Mouse (Mus musculus): ENCODE measurements at regions not wholly inside any gene's neighbourhood (a gene's known extent, or its start where the extent isn't known, plus 50 kb on each side); places are given as distances from the start of the nearest gene placed in this dataset.

DNA sequence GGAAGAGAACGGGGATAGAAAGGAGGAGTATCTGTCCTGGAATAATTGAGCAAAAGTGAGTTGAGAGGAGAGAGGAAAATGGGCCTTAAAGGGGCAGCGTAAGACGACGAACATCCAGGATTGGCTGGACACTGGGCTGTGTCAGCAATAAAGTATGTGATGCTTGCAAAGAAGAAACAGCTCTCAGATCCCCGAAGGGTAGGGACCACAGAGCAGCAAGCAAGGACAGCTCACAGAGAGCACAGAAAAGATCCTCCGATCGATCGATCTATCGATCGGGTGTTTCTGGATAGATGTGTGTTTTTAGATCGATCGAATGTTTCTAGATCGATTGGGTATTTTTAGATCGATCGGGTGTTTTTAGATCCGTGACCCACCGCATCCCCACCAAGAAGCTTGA is 50.3 kb upstream of the Cnih3 start:
- DNase-seq, result no peak

Data from thymus, postnatal 36 days (tissue).